Mouse (Mus musculus) left cerebral cortex, adult 8-10 months (tissue): ENCODE measurements around the gene Fam83e. TPM values are rescaled to one million over a fixed set of nuclear protein-coding genes. Genes with fewer than 3 reads are reported as not detected.

ENCODE experiments used
- DNase-seq, 2 experiments: peaks; one replicate each; pipeline ENCODE4 v3.0.0; 2022; ENCODE audit warnings: low spot score in 2 of 2
- total RNA-seq, 4 experiments: library from RNA; stranded (reverse); gene quantifications; 2 replicates each; pipeline ENCODE4 v1.2.4; 2022

The Fam83e gene
- total RNA-seq: under 1 TPM in 1 of 4 experiments, not detected in 3; 0.14 TPM

DNA sequence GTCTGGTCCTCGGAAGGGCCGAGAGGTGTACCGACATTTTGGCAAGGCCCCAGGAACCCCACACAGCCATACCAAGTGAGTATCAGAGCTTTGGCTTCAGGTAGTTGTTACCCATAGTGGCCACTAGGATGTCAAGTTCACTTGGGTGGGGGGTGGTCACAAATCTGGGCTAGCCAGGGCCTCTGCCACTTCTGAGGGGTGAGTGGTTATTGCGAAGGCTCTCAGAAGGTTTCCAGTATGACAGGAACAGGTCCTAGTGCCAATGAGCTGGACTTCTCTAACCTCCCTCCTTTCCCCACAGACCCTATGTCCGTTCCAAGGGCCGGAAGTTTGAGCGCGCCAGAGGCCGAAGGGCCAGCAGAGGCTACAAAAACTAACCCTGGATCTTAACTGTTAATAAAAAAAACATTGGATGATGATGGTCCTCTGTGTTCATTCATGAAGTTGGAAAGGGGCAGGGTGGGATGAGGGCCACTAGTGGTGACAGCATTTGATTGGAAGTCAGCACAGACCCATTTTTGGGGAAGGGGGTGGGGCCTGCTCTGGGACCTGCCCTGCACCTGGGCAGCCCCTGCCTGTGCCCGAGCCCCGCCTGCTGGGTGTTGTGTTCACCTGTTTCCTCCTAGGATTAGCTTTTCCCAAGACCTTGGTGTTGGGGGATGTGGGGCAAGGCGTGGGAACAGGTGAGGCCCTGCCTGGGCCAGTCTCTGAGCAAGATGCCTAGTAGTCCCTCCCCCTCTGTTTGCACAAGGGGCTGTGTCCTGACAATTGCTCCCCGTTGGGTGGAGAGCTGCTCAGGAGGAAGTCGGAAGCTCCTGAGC, at the start of gene Fam83e:
Gene Fam83e (plus strand): TSS at position 800 of the 821 bp plus-strand sequence.
- DNase-seq: no peak

DNA sequence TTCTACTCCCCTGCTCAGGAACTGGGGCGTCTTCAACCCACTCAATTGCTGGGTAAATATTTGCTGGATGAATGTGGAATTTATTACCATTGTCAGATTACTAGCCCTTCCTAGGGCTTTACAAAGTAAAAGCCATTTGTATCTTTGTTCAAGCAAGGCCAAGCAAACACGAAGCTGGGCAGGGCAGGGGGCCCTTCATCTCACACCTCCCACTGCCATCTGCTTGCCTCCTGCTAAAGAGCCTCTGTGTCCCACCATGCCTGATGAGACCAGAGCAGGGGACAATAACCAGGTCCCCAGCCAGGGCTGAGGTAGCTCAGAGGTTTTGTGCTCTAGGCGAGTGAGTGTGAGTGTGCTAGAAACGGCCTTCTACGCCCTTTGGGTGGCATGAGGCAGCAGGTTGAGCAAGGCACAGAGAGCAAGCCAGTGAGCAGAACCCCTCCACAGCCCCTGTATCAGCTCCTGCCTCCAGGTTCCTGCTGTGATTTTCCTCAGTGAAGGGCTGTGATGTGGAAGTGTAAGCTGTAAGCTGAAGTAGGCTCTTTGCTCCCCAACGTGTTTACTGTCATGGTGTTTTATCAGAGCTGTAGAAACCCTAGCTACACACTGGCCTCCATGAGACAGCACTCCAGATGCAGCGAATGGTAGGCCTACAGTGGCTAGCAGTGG, 43.3 kb upstream of the Fam83e start:
- no peak for DNase-seq

GRCm38 (mm10) chr7:45678513-45678912, 42.5 kb upstream of the Fam83e start:
- no peak for DNase-seq

- no peak for DNase-seq
Observed at GRCm38 (mm10) chr7:45679966-45680621, 40.9 kb upstream of the Fam83e start.

DNA sequence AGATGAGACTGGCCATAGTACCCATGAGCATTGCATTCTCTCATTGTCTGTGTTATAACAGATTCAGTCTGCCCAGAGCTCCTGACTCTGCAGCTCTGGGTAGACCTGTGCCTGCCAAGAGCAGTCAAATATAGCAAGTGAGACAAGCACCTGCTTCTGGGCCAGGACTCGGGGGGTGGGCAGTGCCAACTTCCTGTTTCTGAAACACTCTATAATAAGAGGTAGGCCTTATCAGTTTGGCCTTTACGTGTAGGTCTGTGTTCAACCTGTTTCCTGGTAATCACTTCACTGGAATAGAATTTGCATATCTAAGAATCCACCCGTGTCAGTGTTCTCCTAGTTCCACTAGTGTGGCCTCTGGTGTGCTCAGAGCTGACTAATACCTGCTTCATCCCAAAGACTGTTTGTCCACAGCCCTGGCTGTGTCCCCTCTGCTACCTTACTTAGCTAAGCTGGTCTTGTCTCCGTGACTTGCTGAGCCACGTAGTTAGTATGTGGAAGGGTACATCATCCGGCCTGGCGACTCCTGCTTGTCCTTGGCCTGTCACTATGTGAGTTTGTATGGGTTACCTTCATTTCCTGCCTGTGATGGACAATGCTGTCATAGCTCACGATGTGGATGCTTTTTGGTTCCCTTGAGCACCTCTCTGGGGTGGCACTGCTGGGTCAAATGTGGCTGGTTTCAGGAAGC, 39.8 kb upstream of the Fam83e start:
- DNase-seq: no peak

- peak; percentile 46 to 73 for DNase-seq
Observed at GRCm38 (mm10) chr7:45682144-45683126, 38.6 kb upstream of the Fam83e start.

- DNase-seq: no peak
Observed at GRCm38 (mm10) chr7:45683396-45684050, 37.5 kb upstream of the Fam83e start, which contains the start of gene Ntn5. TSS of gene Ntn5 (plus strand) at chr7:45684022.

GRCm38 (mm10) chr7:45685811-45686210, 35.2 kb upstream of the Fam83e start:
- DNase-seq: no peak

DNA sequence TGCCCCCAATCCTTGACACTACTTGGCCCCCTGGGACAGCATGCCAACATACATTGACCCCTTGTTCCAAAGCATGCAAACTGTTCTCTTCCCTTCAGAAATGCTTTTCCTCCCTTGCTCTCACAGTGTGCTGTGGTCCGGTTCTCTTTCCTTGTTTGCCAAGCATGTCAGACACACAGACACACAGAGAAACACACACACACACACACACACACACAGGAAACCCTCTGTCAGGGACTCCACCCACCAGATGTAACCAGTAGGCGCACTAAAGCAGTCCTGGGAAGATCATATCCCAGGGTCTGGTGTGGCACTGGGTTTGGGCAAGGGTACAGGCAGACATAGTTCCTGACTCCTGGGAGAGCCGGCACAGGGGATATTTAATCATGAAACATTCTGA, 34.2 kb upstream of the Fam83e start:
- DNase-seq: no peak

GRCm38 (mm10) chr7:45689099-45689498, 31.9 kb upstream of the Fam83e start:
- DNase-seq: no peak

GRCm38 (mm10) chr7:45689800-45690199, 31.2 kb upstream of the Fam83e start:
- DNase-seq: no peak

GRCm38 (mm10) chr7:45692364-45692763, 28.6 kb upstream of the Fam83e start:
- no peak for DNase-seq

- DNase-seq: no peak
Observed at GRCm38 (mm10) chr7:45693921-45694591, 27.0 kb upstream of the Fam83e start, which contains the start of gene Sec1. TSS of gene Sec1 (minus strand) at chr7:45694402.

DNA sequence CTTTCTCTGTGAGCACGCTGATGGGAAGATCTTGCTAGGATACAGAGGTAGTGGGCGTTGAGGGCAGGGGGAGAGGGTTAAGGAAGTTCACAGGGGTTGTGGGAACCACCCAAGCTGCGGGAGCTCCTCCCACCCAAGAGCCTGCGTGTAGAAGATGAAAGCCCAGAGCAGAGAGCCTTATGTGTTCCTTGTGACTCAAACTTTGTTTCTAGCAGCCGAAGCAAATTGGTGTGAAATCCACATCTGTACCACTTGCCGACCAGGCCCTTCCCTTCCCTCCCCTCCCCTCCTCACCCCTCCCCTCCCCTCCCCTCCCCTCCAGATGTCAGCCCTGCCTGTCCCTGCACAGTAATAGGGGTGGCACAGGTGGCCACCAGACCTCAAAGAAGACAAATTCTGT, 25.9 kb upstream of the Fam83e start:
- no peak for DNase-seq

GRCm38 (mm10) chr7:45697894-45698293, 23.1 kb upstream of the Fam83e start:
- no peak for DNase-seq

- peak in 1 of 2 experiments; percentile 48 for DNase-seq
Observed at GRCm38 (mm10) chr7:45699523-45700141, 21.4 kb upstream of the Fam83e start, which contains the start of gene Car11. TSS of gene Car11 (plus strand) at chr7:45699843.

- peak; percentile 70 to 88 for DNase-seq
Observed at GRCm38 (mm10) chr7:45700301-45701015, 20.6 kb upstream of the Fam83e start.

DNA sequence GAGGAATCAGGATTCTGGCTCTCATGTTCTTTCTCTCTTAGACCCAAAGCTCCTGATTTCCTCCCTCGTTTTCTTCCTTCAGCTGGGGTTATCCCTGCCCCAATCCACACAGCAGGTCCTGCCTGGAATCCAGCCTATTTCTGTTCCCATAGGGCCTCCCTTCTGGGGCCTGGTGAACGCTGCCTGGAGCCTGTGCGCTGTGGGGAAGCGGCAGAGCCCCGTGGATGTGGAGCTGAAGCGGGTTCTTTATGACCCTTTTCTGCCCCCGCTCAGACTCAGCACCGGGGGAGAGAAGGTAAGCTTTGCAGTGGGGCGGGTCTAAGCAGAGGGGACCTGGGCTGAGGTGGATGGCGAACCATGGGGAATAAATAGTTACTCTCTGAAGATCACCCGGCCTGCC, 19.9 kb upstream of the Fam83e start:
- no peak for DNase-seq
